Mouse (Mus musculus): ENCODE results near the gene Sptbn2.
"Not testable (repeated sequence)": the region's sequence is repeated elsewhere in the genome, so short reads cannot be mapped to it uniquely, and the experiment has no call there.

Sptbn2 gene

GRCm38 (mm10) chr19:4720671-4721244, 9.8 kb downstream of the Sptbn2 start:
- DNase-seq (ENCODE audit: low spot score): peak; percentile 66

- DNase-seq (ENCODE audit: low spot score): no peak
Observed at GRCm38 (mm10) chr19:4729186-4729585, 18.2 kb downstream of the Sptbn2 start.

- DNase-seq (ENCODE audit: low spot score): no peak
Observed at GRCm38 (mm10) chr19:4733052-4733451, 22.1 kb downstream of the Sptbn2 start.

- no peak for DNase-seq (ENCODE audit: low spot score)
Observed at GRCm38 (mm10) chr19:4737866-4738265, 26.9 kb downstream of the Sptbn2 start.

GRCm38 (mm10) chr19:4739053-4739452, 28.1 kb downstream of the Sptbn2 start:
- DNase-seq (ENCODE audit: low spot score): no peak

GRCm38 (mm10) chr19:4739762-4740161, 28.8 kb downstream of the Sptbn2 start:
- DNase-seq (ENCODE audit: low spot score): no peak

GRCm38 (mm10) chr19:4741482-4741881, 30.5 kb downstream of the Sptbn2 start:
- DNase-seq (ENCODE audit: low spot score): no peak

GRCm38 (mm10) chr19:4742229-4742628, 31.3 kb downstream of the Sptbn2 start:
- DNase-seq (ENCODE audit: low spot score): no peak

- DNase-seq (ENCODE audit: low spot score): no peak
Observed at GRCm38 (mm10) chr19:4743524-4743923, 32.6 kb downstream of the Sptbn2 start.

GRCm38 (mm10) chr19:4744026-4744425, 33.1 kb downstream of the Sptbn2 start:
- no peak for DNase-seq (ENCODE audit: low spot score)

- DNase-seq (ENCODE audit: low spot score): no peak
Observed at GRCm38 (mm10) chr19:4745057-4745456, 34.1 kb downstream of the Sptbn2 start.

GRCm38 (mm10) chr19:4745681-4746080, 34.7 kb downstream of the Sptbn2 start:
- no peak for DNase-seq (ENCODE audit: low spot score)

- DNase-seq (ENCODE audit: low spot score): no peak
Observed at GRCm38 (mm10) chr19:4746611-4747010, 35.6 kb downstream of the Sptbn2 start.

GRCm38 (mm10) chr19:4747631-4748312, 36.8 kb downstream of the Sptbn2 start:
- DNase-seq (ENCODE audit: low spot score): no peak

GRCm38 (mm10) chr19:4748493-4748892, 37.5 kb downstream of the Sptbn2 start:
- no peak for DNase-seq (ENCODE audit: low spot score)

GRCm38 (mm10) chr19:4749975-4750374, 39.0 kb downstream of the Sptbn2 start:
- DNase-seq (ENCODE audit: low spot score): no peak

GRCm38 (mm10) chr19:4755565-4756192, 44.7 kb downstream of the Sptbn2 start:
- DNase-seq (ENCODE audit: low spot score): peak; percentile 81

- DNase-seq (ENCODE audit: low spot score): peak; percentile 98
Observed at GRCm38 (mm10) chr19:4756193-4756911, 45.4 kb downstream of the Sptbn2 start, which contains the start of gene Rbm4b. Gene Rbm4b, plus strand, starts transcription at chr19:4756497.

GRCm38 (mm10) chr19:4756921-4757320, 46.0 kb downstream of the Sptbn2 start:
- DNase-seq (ENCODE audit: low spot score): no peak

- not testable (repeated sequence) for DNase-seq (ENCODE audit: low spot score)
Observed at GRCm38 (mm10) chr19:4760544-4760943, 49.6 kb downstream of the Sptbn2 start.

GRCm38 (mm10) chr19:4762876-4763275, 51.9 kb downstream of the Sptbn2 start:
- no peak for DNase-seq (ENCODE audit: low spot score)

GRCm38 (mm10) chr19:4767507-4768148, 56.7 kb downstream of the Sptbn2 start:
- no peak for DNase-seq (ENCODE audit: low spot score)
